Mouse (Mus musculus): ENCODE measurements around the gene Art1.

DNA sequence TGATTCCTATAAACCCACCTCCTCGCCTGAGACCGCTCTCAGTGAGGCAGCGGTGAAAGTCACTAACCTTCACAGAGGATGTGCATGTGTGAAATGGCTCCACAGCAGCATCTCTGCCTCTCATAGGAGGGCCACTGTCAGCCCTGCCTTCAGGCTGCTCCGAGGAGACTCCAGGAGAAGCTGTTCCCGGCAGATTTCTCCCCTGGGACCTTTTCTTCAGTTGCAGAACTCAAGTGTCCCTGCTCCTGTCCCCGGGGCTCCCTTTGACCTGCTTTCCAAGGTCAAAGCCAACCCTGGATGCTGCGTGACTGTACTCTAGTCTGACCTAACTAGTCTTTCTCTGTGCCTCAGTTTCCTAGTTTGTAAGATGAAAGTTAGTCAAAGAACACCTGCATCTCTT, 7.6 kb downstream of the Art1 start, which contains the start of gene Art5:
- TF ChIP-seq POLR2A (IDR thresholded peaks at IDR 0.05; ENCODE audit: borderline replicate concordance, low read depth, low read length) (no peak), CTCF (IDR thresholded peaks at IDR 0.05; ENCODE audit: low read depth, low read length) (no peak)

All from bone marrow macrophage, adult 2 months (primary cell).